Mouse (Mus musculus) kidney, adult 18-20 months (tissue): ENCODE data around the gene Dis3l2.
A peak's percentile ranks its signal among the peaks of the same experiment; 100 is the strongest.

ENCODE experiments used
- DNase-seq: peaks from one replicate; pipeline ENCODE4 v3.0.0; 2021

The Dis3l2 gene

DNA sequence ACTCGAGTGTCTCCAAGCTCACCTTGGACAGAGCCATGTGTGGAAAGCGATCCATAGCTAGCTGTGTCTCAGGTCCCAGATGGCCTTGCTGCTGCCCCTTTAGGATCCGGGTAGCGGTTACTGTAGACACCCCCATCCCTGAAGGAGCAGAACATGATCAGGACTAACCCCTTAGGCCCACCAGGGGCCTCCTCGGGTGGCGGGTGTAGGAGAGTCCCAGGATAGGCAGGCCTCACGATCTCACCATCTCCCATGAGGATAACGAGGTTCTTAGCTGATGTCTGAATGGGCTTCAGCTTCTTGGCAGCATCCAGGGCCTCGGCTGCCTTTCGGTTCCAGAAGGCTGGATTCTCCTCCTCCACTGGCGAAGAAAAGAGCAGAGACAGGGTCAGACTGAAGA is 385.6 kb downstream of the Dis3l2 start:
- DNase-seq = no peak

- no peak for DNase-seq
These were observed 386.2 kb downstream of the Dis3l2 start, which contains the start of gene Alppl2 for GRCm38 (mm10) chr1:87089828-87090227. Gene Alppl2 (minus strand): TSS chr1:87089928.

- DNase-seq = no peak
These were observed 392.0 kb downstream of the Dis3l2 start for GRCm38 (mm10) chr1:87095642-87096041.

DNA sequence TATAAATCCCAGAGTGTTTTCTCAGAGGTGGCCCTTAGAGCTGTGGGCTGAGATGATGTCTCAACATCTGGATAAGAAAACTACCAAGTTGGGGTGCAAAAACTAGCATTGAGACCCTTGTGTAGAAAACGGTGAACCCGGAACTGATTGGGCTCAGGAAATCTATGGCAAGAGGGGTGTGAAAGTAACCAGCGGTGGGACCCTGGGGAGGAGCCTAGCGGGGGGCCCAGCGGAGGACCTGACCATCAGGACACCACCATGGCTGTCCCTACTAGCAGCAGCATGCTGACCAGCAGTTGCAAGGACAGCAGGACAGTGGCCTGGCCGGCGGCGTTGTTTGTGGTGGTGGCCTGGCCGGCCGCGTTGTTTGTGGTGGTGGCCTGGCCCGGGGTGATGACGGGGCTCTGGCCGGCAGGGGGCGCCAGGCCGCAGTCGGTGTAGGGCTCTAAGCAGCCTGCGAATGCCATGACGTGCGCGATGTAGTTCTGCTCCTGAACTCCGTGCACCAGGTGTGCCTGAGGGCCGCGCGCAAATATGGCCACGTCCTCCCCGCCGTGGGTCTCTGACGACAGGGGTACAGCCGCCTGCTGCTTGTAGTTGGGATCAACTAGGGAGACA is 394.9 kb downstream of the Dis3l2 start:
- DNase-seq = peak; percentile 71
